Mouse (Mus musculus) myocyte (in vitro differentiated cells): ENCODE measurements around the gene Cdc7.

Source experiments
- CEBPB ChIP-seq: IDR thresholded peaks from 2 replicates; pipeline ENCODE4 v1.6.1; 2011; ENCODE audit warnings: mild to moderate bottlenecking, moderate library complexity; ENCODE audit not compliant: poor library complexity, insufficient read depth, severe bottlenecking
- POLR2A ChIP-seq: IDR thresholded peaks from one replicate; pipeline ENCODE4 v1.6.1; 2011; ENCODE audit warnings: low read depth, mild to moderate bottlenecking, control low read depth, moderate library complexity; ENCODE audit not compliant: insufficient read length
- POLR2AphosphoS2 ChIP-seq: IDR thresholded peaks from one replicate; pipeline ENCODE4 v1.6.1; 2011; ENCODE audit warnings: low read depth, control low read depth; ENCODE audit not compliant: insufficient read length
- TCF12 ChIP-seq: IDR thresholded peaks from one replicate; pipeline ENCODE4 v1.6.1; 2011; ENCODE audit warnings: mild to moderate bottlenecking, control low read depth; ENCODE audit not compliant: poor library complexity, insufficient read depth, severe bottlenecking

- no peak for TF ChIP-seq CEBPB
- TF ChIP-seq POLR2A: no peak
- no peak for TF ChIP-seq POLR2AphosphoS2
- TF ChIP-seq TCF12: no peak
These were observed 63.5 kb downstream of the Cdc7 start for GRCm38 (mm10) chr5:107027616-107028015.
